Mouse (Mus musculus) hindbrain, embryonic 11.5 days (tissue): ENCODE results near the gene Decr2. TPM values are rescaled to one million over a fixed set of nuclear protein-coding genes. Genes with fewer than 3 reads are reported as not detected.

Experiments used
- ATAC-seq: fragments of 200-750 bp; cut with Nextera tagmentation; 2 replicates; pipeline ENCODE4 v1.8.0; 2017; ENCODE audit warnings: mild to moderate bottlenecking, moderate TSS enrichment, moderate library complexity; ENCODE audit not compliant: low FRiP score
- DNase-seq: peaks from one replicate; pipeline ENCODE4 v3.0.0-alpha.2; 2015; ENCODE audit warnings: low spot score
- H3K27ac ChIP-seq: fragments of 300-500 bp; sonication (generic); 2 replicates; pipeline ENCODE4 v1.5.1; 2014; ENCODE audit warnings: mild to moderate bottlenecking, low read depth, low read length
- H3K27me3 ChIP-seq: fragments of 300-500 bp; sonication (generic); 2 replicates; pipeline ENCODE4 v1.6.1; 2014; ENCODE audit warnings: mild to moderate bottlenecking, low read length, moderate library complexity, mixed read lengths; ENCODE audit not compliant: control insufficient read depth, insufficient read depth
- H3K36me3 ChIP-seq: fragments of 300-500 bp; sonication (generic); 2 replicates; pipeline ENCODE4 v1.6.1; 2014; ENCODE audit warnings: mild to moderate bottlenecking, low read length, moderate library complexity, mixed read lengths; ENCODE audit not compliant: control insufficient read depth, insufficient read depth
- H3K4me1 ChIP-seq: fragments of 300-500 bp; sonication (generic); replicated peaks from 2 replicates; pipeline ENCODE4 v1.6.1; 2014; ENCODE audit warnings: low read length, mixed read lengths; ENCODE audit not compliant: control insufficient read depth, insufficient read depth
- H3K4me2 ChIP-seq: fragments of 300-500 bp; sonication (generic); replicated peaks from 2 replicates; pipeline ENCODE4 v1.6.1; 2014; ENCODE audit warnings: mild to moderate bottlenecking, low read depth, low read length
- H3K4me3 ChIP-seq: fragments of 300-500 bp; sonication (generic); 2 replicates; pipeline ENCODE4 v1.5.1; 2014; ENCODE audit warnings: low read depth, low read length
- H3K9ac ChIP-seq: fragments of 300-500 bp; sonication (generic); 2 replicates; pipeline ENCODE4 v1.6.1; 2014; ENCODE audit warnings: low read depth, low read length
- H3K9me3 ChIP-seq: fragments of 300-500 bp; sonication (generic); 2 replicates; pipeline ENCODE4 v1.6.1; 2016; ENCODE audit warnings: low read length; ENCODE audit not compliant: control insufficient read depth
- WGBS: fragments of 180-500 bp; shearing (Covaris S2); extraction: QIAGEN DNeasy Blood & Tissue Kit; methylation state at CpG from one replicate; pipeline ENCODE4 v1.1.7; 2014; 5-methylcytosine and 5-hydroxymethylcytosine counted together
- polyA plus RNA-seq: library from polyadenylated mRNA; unstranded; fragments of >200 nt; fragmentation: Nextera tagmentation; extraction: Ambion mirVana; gene quantifications from 2 replicates; pipeline ENCODE4 v1.2.1, GENCODE M21; 2014

The Decr2 gene
- 20.4 and 24.7 TPM in 2 replicates for polyA plus RNA-seq

DNA sequence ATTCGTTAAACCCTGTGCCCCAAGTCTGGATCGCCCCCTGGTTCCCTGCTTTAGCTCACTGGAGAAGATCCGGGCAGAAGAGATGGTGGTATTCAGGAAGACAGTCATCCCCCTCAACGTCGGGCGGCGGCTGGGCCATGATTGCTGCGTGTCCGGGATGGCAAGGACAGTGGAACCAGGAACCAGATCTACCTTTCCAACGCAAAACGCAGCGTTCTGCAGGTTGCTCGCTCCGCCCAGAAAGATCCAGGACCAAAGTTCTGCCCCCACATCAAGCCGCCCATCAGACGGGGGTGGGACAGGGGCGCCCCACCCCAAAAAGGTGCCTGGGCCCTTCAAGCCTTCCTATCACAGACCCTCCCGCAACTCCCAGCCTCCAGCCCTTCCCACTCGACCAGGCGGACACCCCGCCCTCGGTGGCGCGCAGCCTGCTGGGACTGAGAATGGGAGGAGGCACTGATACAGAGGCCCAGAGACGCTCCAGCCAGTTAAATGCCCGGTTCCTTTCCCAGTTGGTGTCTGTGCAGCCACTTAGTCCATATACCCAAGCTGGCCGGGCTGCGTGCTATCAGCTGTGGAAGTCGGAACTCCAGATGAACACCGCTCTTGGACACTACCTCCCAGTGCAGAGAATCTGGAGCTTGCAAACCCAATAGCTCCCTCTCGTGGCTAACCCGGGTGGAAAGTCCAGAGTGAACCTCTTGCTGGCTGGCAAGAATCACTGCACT is at the start of gene Decr2:
Gene Decr2, minus strand, starts transcription at position 433 of the 728 bp plus-strand sequence.
- H3K4me1 ChIP-seq = no peaks in the 10 kb centered on the region
- H3K9me3 ChIP-seq = no peaks in the 10 kb centered on the region
- peak within 1 kb of the TSS; percentile 47 for H3K27ac ChIP-seq
- no peaks in the 10 kb centered on the region for H3K36me3 ChIP-seq
- peak within 1 kb of the TSS; percentile 75 for H3K9ac ChIP-seq
- WGBS = 2% methylated on average over 32 of the region's 32 CpGs
- H3K27me3 ChIP-seq = no peaks in the 10 kb centered on the region
- DNase-seq = peak; percentile 94
- peak; percentile 82 for ATAC-seq
- peak within 1 kb of the TSS; percentile 88 for H3K4me2 ChIP-seq
- H3K4me3 ChIP-seq = peak within 1 kb of the TSS; percentile 55

DNA sequence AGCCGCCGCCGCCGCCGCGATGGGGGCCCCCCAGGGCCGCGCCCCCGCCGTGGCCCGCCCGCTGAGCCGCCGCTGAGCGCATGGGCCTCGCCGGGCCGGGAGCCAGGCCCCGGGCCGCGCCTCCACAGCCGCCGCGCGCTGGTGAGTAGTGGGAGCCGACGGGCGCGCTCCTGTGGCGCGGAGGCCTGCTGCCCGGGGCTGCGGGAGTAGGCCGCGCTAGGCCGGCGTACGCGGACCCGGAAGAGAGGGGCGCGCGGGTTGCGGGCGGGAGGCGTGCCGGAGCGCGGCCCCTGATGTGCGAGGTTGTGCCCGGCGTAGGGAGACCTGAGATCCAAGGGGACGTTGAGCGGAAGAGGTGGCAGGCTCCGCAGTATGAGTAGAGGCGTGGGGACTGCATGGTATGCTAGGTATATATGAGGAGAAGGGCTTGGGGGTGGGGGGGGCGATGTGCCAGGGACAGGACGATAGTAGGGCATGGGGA is 48.8 kb upstream of the Decr2 start:
- under 1% methylated on average over 45 of the region's 58 CpGs for WGBS
- no peaks in the 10 kb centered on the region for H3K9me3 ChIP-seq
- H3K27me3 ChIP-seq = no peaks in the 10 kb centered on the region
- peaks cover 3% of the 10 kb centered on the region; the same call in 1 of the 2 replicates for H3K4me1 ChIP-seq
- peak overlapping the region; percentile 87 for H3K4me2 ChIP-seq
- H3K27ac ChIP-seq = peak overlapping the region; percentile 91
- DNase-seq (peak; percentile 64), ATAC-seq (peak; percentile 72)
- peaks cover 4% of the 10 kb centered on the region; the same call in 1 of the 2 replicates for H3K36me3 ChIP-seq
- H3K4me3 ChIP-seq = peak overlapping the region; percentile 92
- peak overlapping the region; percentile 99 for H3K9ac ChIP-seq

DNA sequence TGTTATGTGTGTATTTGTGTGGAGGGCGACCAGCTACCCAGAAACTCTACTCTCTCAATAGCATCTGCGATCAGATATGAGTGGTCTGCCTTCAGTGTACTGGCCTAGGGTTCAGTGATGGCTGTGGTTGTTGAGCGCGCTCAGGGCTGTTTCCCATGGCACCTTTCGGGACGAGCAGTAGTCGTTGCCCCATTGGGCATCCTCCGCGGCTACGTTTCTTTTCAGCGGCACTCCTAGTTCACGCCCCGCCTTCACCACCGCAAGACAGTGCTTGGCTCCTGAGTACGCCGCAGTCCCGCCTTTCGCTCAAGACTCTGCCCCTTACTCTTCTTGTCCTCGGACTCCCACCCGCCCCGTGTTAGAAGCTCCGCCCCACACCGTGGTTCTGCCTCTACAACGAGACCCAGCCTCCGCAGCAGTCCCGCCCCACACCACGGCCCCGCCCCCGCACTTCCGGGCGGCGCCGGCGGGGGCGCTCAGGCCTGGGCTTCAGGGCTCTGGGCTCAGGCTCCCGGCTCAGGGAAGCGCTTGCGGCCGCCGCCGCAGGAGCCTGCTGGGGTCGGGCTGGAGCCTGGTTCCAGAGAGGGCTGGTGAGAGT is 48.2 kb upstream of the Decr2 start, which contains the start of gene Axin1:
Gene Axin1, plus strand, starts transcription at position 450 of the 598 bp plus-strand sequence.
- DNase-seq (peak; percentile 99), ATAC-seq (peak; percentile 97)
- peak within 1 kb of the TSS; percentile 99 for H3K9ac ChIP-seq
- WGBS = under 1% methylated on average over 41 of the region's 42 CpGs
- peaks cover 3% of the 10 kb centered on the region; the same call in 1 of the 2 replicates for H3K4me1 ChIP-seq
- no peaks in the 10 kb centered on the region for H3K9me3 ChIP-seq
- H3K27me3 ChIP-seq = no peaks in the 10 kb centered on the region
- peaks cover 3% of the 10 kb centered on the region; the same call in 1 of the 2 replicates for H3K36me3 ChIP-seq
- peak within 1 kb of the TSS; percentile 91 for H3K27ac ChIP-seq
- H3K4me3 ChIP-seq = peak within 1 kb of the TSS; percentile 92
- peak within 1 kb of the TSS; percentile 87 for H3K4me2 ChIP-seq

DNA sequence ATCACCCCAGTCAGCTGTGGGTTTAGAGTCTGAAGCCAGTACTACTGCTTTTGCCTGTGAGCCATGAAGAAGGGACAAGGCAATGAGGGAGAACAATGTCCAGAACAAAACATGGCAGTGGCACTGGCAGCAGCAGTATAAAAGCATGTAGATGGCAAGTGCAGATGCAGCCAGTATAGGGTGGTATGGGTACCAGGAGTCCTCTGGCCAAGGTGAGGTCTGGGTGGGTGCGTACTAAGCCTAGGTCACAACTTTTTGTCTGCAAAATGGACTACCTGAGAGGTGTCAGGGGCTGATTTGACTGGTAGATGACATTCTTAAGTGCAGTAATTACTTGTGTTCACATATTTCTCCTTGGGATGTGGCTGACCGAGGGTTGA is 47.6 kb upstream of the Decr2 start:
- ATAC-seq (peak; percentile 10; the same call in 1 of the 2 replicates), DNase-seq (no peak)
- Histone ChIP-seq H3K27me3 (no peaks in the 10 kb centered on the region), H3K4me3 (peak overlapping the region; percentile 92; the same call in 1 of the 2 replicates), H3K9ac (peak overlapping the region; percentile 32; the same call in 1 of the 2 replicates), H3K36me3 (no peaks in the 10 kb centered on the region), H3K4me2 (peak overlapping the region; percentile 87), H3K4me1 (peaks cover 3% of the 10 kb centered on the region; the same call in 1 of the 2 replicates), H3K9me3 (no peaks in the 10 kb centered on the region), H3K27ac (0 out of 2 replicates have a peak overlapping the region, but pooled peaks have one; percentile 7)
- 75% methylated on average over 2 of the region's 2 CpGs for WGBS

DNA sequence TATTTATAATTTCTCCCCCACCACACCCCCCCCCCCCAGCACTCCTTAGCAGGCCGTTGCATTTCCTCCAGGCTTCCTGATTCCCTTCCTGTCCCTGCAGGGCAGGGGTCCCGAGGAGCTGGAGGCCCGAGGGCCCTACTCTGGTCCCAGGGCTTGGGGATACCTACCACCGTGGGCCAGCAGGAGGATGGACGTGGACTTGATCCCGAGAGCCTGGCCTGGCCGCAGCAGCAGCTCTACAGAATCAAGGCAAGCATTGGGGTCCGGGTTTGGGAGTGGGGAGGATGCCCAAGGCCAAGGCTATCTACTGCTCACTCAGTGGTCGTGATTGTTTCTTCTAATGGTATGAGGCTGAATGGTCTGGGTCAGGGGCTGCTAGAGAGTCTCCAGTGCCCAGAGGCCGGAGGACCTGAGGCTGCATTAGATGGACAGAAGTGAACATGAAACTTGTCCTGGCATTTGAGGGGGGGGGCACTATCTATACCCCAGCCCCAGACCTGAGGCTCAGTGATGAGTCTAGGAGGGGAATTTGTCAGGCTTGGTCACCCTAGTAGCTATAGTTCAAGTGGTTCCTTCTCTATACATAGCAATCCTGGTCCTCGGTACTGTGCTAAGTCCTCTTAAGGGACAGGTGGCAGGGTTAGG is 47.1 kb upstream of the Decr2 start:
- Histone ChIP-seq H3K9me3 (no peaks in the 10 kb centered on the region), H3K4me2 (peak overlapping the region; percentile 87; the same call in 1 of the 2 replicates), H3K36me3 (no peaks in the 10 kb centered on the region), H3K27ac (no peak overlapping the region), H3K4me1 (peaks cover 3% of the 10 kb centered on the region; the same call in 1 of the 2 replicates), H3K27me3 (no peaks in the 10 kb centered on the region), H3K9ac (0 out of 2 replicates have a peak overlapping the region, but pooled peaks have one; percentile 32), H3K4me3 (no peak overlapping the region)
- ATAC-seq (no peak), DNase-seq (no peak)
- WGBS = 97% methylated on average over 11 of the region's 11 CpGs

DNA sequence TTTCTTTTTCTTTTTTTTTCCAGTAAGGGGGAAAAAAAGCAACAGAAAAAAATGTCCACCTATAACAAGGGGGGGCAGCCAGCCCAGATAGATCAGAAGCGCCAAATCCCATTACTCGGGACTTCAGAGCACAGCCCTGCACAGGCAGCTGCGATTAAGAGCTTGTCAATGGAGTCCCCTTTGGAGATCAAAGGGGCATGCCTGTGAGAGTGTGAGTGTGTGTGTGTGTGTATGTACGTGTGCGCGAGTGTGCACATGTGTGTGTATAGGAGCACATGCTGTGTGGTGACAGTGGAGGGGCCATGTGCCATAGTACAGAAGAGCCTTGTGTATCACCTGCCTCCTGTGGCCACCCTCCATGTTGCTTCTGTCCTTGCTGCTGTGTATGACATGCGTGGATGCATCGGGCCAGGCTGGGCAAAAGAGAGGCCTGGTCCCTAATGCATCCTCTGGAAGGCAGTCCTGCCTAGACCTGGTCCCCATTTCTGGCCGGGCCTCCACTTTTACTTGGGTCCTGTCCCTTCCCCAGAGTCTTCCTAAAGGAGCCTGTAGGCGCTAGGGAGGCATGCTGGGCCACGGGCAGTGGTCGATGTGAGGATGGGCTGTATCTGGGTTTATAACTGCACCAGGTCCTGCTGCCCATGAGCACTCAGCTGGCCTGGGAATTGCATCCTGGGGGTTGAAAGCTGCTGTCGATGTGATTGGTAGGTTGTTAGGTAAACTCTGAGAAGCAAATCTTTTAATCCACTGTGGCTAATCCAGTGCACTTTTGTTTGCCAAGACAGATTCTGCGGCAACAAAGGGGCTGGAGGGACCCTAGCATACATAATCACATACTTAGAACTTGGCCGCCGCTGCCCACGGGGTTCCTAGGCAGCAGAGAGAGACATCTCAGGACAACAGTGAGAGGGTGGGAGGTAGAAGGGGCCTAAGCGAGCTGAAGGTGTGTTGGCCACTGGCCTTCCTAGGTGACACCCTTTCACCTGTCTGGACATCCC is 42.0 kb upstream of the Decr2 start:
- Histone ChIP-seq H3K9me3 (no peaks in the 10 kb centered on the region), H3K4me3 (no peak overlapping the region), H3K4me1 (no peaks in the 10 kb centered on the region), H3K4me2 (no peak overlapping the region), H3K27me3 (no peaks in the 10 kb centered on the region), H3K36me3 (0 out of 2 replicates have a peak, but pooled peaks cover 3% of the 10 kb centered on the region), H3K9ac (no peak overlapping the region), H3K27ac (no peak overlapping the region)
- ATAC-seq (no peak), DNase-seq (no peak)
- WGBS = 89% methylated on average over 18 of the region's 18 CpGs

DNA sequence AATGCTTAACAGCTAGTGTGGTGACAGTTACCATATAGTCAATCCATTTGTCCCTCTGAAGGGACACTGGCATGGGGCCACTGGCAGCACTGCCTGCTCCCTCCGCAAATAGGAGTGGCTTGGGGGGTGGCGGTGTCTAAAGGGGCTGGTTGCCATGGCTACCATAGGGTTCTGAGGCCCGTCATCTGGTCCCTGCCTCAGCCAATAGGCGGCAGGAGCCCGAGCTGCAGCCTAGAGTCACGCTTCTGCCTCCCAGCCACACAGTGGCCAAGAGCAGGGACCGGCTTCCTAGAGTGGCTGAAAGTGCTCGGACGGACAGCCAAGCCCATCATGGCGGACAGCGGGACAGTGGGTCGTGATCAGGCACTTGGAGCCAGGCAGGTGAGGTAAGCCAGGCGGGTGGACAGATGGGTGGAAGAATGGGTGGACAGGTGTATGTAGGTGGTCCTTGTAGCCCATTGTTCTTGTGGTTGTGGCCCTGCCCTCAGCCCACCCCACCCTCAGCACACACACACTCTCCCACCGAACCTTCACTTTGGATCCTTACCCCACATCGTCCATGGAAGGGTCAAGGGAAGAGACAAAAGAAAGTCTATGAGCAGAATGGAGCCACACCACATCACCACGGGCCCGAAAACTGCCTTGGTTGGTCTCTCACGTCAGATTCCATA is 41.1 kb upstream of the Decr2 start:
- Histone ChIP-seq H3K4me1 (no peaks in the 10 kb centered on the region), H3K27me3 (no peaks in the 10 kb centered on the region), H3K9me3 (no peaks in the 10 kb centered on the region), H3K4me2 (no peak overlapping the region), H3K36me3 (0 out of 2 replicates have a peak, but pooled peaks cover 3% of the 10 kb centered on the region), H3K4me3 (no peak overlapping the region), H3K9ac (no peak overlapping the region), H3K27ac (no peak overlapping the region)
- 84% methylated on average over 18 of the region's 18 CpGs for WGBS
- DNase-seq (no peak), ATAC-seq (peak; percentile 51; the same call in 1 of the 2 replicates)
